Mouse (Mus musculus): ENCODE data around the gene Sema4c. TPM values are rescaled to one million over a fixed set of nuclear protein-coding genes. Genes with fewer than 3 reads are reported as not detected.

The Sema4c gene
- polyA plus RNA-seq, 1 experiment from 2014 or later, result 3.1 TPM

DNA sequence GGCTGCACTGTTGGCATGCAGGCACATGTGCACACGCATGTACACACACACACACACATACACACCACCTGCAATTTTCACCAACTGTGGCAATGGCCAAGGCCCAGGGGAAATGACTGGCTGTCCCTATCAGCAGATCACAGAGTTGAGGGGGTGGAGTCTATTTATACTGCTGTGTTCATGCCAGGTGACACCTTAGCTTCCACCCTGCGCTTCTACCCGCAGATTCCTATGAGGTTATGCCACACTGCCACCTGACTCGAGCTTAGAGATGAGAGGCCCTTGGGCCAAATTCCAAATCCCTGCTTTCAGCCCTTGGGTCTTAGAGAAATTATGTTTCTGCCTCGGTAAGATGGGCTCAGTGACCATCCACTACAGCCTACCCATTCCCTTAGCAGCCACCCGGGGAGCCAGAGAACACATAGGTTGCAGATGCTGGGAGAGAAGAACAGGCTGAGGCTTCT lies 23.5 kb downstream of the Sema4c start:
- H3K4me1 ChIP-seq (replicated peaks; ENCODE audit: control insufficient read depth, insufficient read depth, low read length), result no peaks in the 10 kb centered on the region; the same call in 1 of the 2 replicates
- no peak overlapping the region for H3K4me2 ChIP-seq (replicated peaks)
- no peak overlapping the region for H3K4me3 ChIP-seq (replicated peaks; ENCODE audit: low read length)
- no peak overlapping the region for H3K27ac ChIP-seq
- DNase-seq (ENCODE audit: low spot score) (no peak), ATAC-seq (ENCODE audit: low FRiP score) (no peak)
- H3K9ac ChIP-seq, result no peak overlapping the region
- 91% methylated on average over 6 of the region's 6 CpGs for WGBS
- peaks cover 6% of the 10 kb centered on the region for H3K36me3 ChIP-seq (replicated peaks; ENCODE audit: control insufficient read depth, insufficient read depth)
- no peaks in the 10 kb centered on the region for H3K9me3 ChIP-seq (ENCODE audit: control insufficient read depth, low read length)
- H3K27me3 ChIP-seq (ENCODE audit: control insufficient read depth, insufficient read depth, low read length), result no peaks in the 10 kb centered on the region

DNA sequence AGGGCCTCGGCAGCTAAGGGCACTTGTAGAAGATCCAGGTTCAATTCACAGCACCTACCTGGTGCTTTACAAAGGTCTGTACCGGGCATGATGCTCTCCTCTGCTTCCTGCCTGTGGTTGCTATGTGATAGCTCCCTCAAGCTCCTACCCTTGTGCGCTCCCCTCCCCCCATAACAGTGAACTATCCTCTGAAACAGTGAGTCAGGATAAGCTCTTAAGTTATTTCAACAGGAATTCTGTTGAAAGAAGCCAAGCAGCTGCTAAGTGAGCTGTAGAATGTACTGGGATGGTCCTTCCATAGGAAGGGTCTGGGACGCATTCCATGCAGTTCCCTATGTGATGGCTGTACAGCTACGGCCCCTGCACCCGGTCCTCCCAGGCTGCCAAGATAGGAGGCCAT lies 24.6 kb downstream of the Sema4c start:
- Histone ChIP-seq H3K4me1 (replicated peaks; ENCODE audit: control insufficient read depth, insufficient read depth, low read length) (no peaks in the 10 kb centered on the region; the same call in 1 of the 2 replicates), H3K27ac (no peak overlapping the region), H3K36me3 (replicated peaks; ENCODE audit: control insufficient read depth, insufficient read depth) (peaks cover 6% of the 10 kb centered on the region; the same call in 1 of the 2 replicates), H3K27me3 (ENCODE audit: control insufficient read depth, insufficient read depth, low read length) (no peaks in the 10 kb centered on the region), H3K9me3 (ENCODE audit: control insufficient read depth, low read length) (no peaks in the 10 kb centered on the region), H3K4me2 (replicated peaks) (no peak overlapping the region), H3K9ac (no peak overlapping the region), H3K4me3 (replicated peaks; ENCODE audit: low read length) (no peak overlapping the region)
- ATAC-seq (ENCODE audit: low FRiP score) (no peak), DNase-seq (ENCODE audit: low spot score) (no peak)
- WGBS, result 86% methylated on average over 6 of the region's 6 CpGs

DNA sequence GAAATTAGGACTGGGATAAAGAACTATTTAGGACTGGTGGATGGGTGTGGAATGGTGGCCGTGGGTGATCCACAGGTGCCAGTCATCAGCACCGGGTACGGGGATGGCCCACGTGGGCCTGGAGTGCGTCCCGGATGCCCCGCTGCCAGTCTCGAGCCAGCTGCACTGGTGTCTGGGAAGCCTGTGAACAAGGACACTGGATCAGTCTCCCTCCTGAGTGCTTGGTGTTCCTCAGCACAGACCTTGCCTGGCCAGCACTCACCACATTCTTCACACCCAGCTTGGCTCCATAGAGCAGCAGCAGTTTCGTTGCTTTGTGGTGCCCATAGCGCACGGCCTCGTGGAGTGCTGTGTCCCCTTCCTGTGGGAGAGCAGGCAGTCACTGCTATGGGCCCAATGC lies 26.7 kb downstream of the Sema4c start:
- 88% methylated on average over 12 of the region's 12 CpGs for WGBS
- ATAC-seq (ENCODE audit: low FRiP score), result no peak
- H3K27me3 ChIP-seq (ENCODE audit: control insufficient read depth, insufficient read depth, low read length), result no peaks in the 10 kb centered on the region

DNA sequence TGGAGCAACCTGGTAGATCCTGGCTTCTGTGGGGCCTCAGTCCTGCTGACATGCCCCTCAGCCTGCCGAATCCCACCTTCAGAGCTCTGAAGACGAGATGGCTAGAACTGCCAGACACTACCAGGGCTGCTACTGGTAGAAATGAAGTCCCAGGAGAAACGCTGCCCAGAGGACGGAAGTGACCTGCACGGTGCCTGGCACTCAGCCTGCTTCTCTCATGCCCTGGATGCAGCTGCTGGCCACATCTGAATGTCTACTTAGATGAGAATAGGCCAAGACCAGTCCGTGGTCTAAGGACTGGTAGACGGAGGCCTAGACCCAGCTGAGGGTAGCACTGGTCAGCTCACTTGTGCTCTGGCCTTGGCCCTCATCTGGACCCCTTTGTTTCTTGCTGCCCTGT lies 27.2 kb downstream of the Sema4c start:
- no peak overlapping the region for H3K4me2 ChIP-seq (replicated peaks)

More for the DNA sequence above, 26.7 kb downstream of the Sema4c start:
- no peaks in the 10 kb centered on the region for H3K9me3 ChIP-seq (ENCODE audit: control insufficient read depth, low read length)
- no peak overlapping the region for H3K4me2 ChIP-seq (replicated peaks)
- no peak overlapping the region for H3K9ac ChIP-seq
- H3K4me3 ChIP-seq (replicated peaks; ENCODE audit: low read length), result no peak overlapping the region
- no peak overlapping the region for H3K27ac ChIP-seq
- no peak for DNase-seq (ENCODE audit: low spot score)
- H3K4me1 ChIP-seq (replicated peaks; ENCODE audit: control insufficient read depth, insufficient read depth, low read length), result no peaks in the 10 kb centered on the region; the same call in 1 of the 2 replicates
- peaks cover 14% of the 10 kb centered on the region for H3K36me3 ChIP-seq (replicated peaks; ENCODE audit: control insufficient read depth, insufficient read depth)

DNA sequence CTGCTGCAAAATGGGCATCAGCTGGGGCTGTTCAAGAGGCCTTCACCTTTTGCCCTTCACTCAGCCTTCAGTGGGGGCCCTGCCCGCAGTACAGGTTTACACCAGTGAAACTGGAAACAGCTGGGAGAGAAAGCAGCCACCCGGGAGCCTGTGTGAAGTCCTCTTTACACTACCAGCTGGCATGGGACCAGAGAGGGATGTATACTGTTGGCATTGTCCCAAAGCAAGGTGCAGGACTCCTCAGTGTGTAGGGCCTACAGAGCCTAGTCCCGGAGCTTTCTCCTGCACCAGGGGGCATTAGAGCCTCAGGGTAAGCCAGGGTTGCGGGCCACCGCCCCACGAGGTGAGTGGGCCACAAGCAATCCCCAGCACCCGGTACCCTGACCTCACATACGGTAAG lies 27.7 kb downstream of the Sema4c start:
- H3K4me3 ChIP-seq (replicated peaks; ENCODE audit: low read length), result no peak overlapping the region
- no peak for DNase-seq (ENCODE audit: low spot score)
- H3K4me1 ChIP-seq (replicated peaks; ENCODE audit: control insufficient read depth, insufficient read depth, low read length), result no peaks in the 10 kb centered on the region; the same call in 1 of the 2 replicates
- H3K27ac ChIP-seq, result no peak overlapping the region
- 75% methylated on average over 8 of the region's 8 CpGs for WGBS
- no peaks in the 10 kb centered on the region for H3K9me3 ChIP-seq (ENCODE audit: control insufficient read depth, low read length)
- no peak overlapping the region for H3K4me2 ChIP-seq (replicated peaks)
- H3K27me3 ChIP-seq (ENCODE audit: control insufficient read depth, insufficient read depth, low read length), result no peaks in the 10 kb centered on the region
- no peak for ATAC-seq (ENCODE audit: low FRiP score)
- H3K9ac ChIP-seq, result no peak overlapping the region
- H3K36me3 ChIP-seq (replicated peaks; ENCODE audit: control insufficient read depth, insufficient read depth), result peaks cover 18% of the 10 kb centered on the region

More for the DNA sequence above, 27.2 kb downstream of the Sema4c start:
- Histone ChIP-seq H3K27ac (no peak overlapping the region), H3K9ac (no peak overlapping the region), H3K4me3 (replicated peaks; ENCODE audit: low read length) (no peak overlapping the region), H3K27me3 (ENCODE audit: control insufficient read depth, insufficient read depth, low read length) (no peaks in the 10 kb centered on the region), H3K36me3 (replicated peaks; ENCODE audit: control insufficient read depth, insufficient read depth) (peaks cover 14% of the 10 kb centered on the region), H3K9me3 (ENCODE audit: control insufficient read depth, low read length) (no peaks in the 10 kb centered on the region), H3K4me1 (replicated peaks; ENCODE audit: control insufficient read depth, insufficient read depth, low read length) (no peaks in the 10 kb centered on the region; the same call in 1 of the 2 replicates)
- no peak for ATAC-seq (ENCODE audit: low FRiP score)
- DNase-seq (ENCODE audit: low spot score), result no peak
- WGBS, result 87% methylated on average over 7 of the region's 7 CpGs

DNA sequence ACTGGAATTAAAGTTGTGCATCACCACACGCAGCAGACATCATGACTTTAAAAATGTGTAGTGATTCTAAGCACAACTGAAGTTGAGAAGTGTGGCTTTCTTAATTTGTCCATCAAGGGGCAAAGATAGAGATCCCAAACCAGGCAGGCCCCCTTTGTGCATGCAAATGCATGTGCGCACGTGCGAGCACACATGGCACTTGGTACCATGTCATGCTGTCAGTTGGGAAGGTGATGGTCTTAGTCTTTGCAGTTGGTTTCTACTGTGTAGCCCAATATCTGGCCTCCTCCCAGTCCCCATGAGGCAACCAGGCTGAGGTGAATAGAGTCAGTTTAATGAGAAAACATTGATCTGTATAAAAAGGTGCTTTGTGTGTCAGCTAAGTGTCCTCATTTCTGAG lies 28.3 kb downstream of the Sema4c start:
- 98% methylated on average over 4 of the region's 4 CpGs for WGBS

DNA sequence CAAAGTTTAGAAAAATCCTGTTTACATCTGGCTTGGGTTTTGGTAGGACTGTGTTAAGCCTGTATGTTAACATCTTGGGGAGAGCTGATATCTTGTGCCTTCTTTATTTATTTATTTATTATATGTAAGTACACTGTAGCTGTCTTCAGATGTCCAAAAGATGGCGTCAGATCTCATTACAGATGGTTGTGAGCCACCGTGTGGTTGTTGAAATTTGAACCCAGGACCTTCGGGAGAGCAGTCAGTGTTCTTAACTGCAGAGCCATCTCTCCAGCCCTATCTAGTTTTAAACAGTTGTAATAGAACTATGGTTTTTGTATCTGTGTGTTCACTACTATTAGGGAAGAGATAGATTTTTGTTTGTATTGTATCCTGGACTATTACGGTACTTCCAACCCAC lies 28.9 kb downstream of the Sema4c start:
- no peak overlapping the region for H3K4me3 ChIP-seq (replicated peaks; ENCODE audit: low read length)
- no peak overlapping the region for H3K4me2 ChIP-seq (replicated peaks)
- peaks cover 29% of the 10 kb centered on the region for H3K36me3 ChIP-seq (replicated peaks; ENCODE audit: control insufficient read depth, insufficient read depth)
- DNase-seq (ENCODE audit: low spot score), result no peak
- H3K27me3 ChIP-seq (ENCODE audit: control insufficient read depth, insufficient read depth, low read length), result no peaks in the 10 kb centered on the region
- no peak overlapping the region for H3K9ac ChIP-seq
- no peaks in the 10 kb centered on the region; the same call in 1 of the 2 replicates for H3K4me1 ChIP-seq (replicated peaks; ENCODE audit: control insufficient read depth, insufficient read depth, low read length)
- H3K9me3 ChIP-seq (ENCODE audit: control insufficient read depth, low read length), result no peaks in the 10 kb centered on the region
- no peak for ATAC-seq (ENCODE audit: low FRiP score)
- 98% methylated on average over 4 of the region's 4 CpGs for WGBS
- no peak overlapping the region for H3K27ac ChIP-seq

More for the DNA sequence above, 28.3 kb downstream of the Sema4c start:
- H3K9ac ChIP-seq, result no peak overlapping the region
- H3K36me3 ChIP-seq (replicated peaks; ENCODE audit: control insufficient read depth, insufficient read depth), result peaks cover 24% of the 10 kb centered on the region
- H3K27ac ChIP-seq, result no peak overlapping the region
- DNase-seq (ENCODE audit: low spot score), result no peak
- no peak overlapping the region for H3K4me2 ChIP-seq (replicated peaks)
- no peaks in the 10 kb centered on the region for H3K27me3 ChIP-seq (ENCODE audit: control insufficient read depth, insufficient read depth, low read length)
- no peak for ATAC-seq (ENCODE audit: low FRiP score)
- no peak overlapping the region for H3K4me3 ChIP-seq (replicated peaks; ENCODE audit: low read length)
- no peaks in the 10 kb centered on the region; the same call in 1 of the 2 replicates for H3K4me1 ChIP-seq (replicated peaks; ENCODE audit: control insufficient read depth, insufficient read depth, low read length)
- H3K9me3 ChIP-seq (ENCODE audit: control insufficient read depth, low read length), result no peaks in the 10 kb centered on the region

DNA sequence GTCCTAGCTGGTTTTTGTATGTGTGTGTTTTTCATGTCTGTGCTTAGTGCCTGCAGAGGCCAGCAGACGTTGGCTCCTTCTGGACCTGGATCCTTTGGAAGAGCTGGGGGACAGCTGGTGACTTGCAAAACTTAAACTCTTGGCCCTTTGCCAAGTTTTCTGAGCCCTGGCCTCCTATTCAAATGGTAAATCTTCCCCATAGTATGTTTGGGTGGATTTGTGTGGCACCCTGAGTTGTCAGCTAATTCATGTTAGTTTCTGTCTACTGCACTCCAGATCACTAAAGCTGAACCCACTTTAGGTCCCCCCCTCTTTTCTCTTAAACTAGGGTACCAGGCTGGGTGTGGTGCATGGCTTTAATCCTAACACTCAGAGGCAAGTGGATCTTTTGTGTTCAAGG lies 29.8 kb downstream of the Sema4c start:
- no peak overlapping the region for H3K4me3 ChIP-seq (replicated peaks; ENCODE audit: low read length)
- H3K9ac ChIP-seq, result no peak overlapping the region
- no peak overlapping the region for H3K4me2 ChIP-seq (replicated peaks)
- H3K27me3 ChIP-seq (ENCODE audit: control insufficient read depth, insufficient read depth, low read length), result no peaks in the 10 kb centered on the region
- H3K9me3 ChIP-seq (ENCODE audit: control insufficient read depth, low read length), result no peaks in the 10 kb centered on the region
- no peaks in the 10 kb centered on the region; the same call in 1 of the 2 replicates for H3K4me1 ChIP-seq (replicated peaks; ENCODE audit: control insufficient read depth, insufficient read depth, low read length)
- WGBS, result 17% methylated on average over 1 of the region's 1 CpGs
- peaks cover 39% of the 10 kb centered on the region for H3K36me3 ChIP-seq (replicated peaks; ENCODE audit: control insufficient read depth, insufficient read depth)
- peak; percentile 42 for ATAC-seq (ENCODE audit: low FRiP score)
- DNase-seq (ENCODE audit: low spot score), result peak; percentile 57
- peak overlapping the region; percentile 38; the same call in 1 of the 2 replicates for H3K27ac ChIP-seq

DNA sequence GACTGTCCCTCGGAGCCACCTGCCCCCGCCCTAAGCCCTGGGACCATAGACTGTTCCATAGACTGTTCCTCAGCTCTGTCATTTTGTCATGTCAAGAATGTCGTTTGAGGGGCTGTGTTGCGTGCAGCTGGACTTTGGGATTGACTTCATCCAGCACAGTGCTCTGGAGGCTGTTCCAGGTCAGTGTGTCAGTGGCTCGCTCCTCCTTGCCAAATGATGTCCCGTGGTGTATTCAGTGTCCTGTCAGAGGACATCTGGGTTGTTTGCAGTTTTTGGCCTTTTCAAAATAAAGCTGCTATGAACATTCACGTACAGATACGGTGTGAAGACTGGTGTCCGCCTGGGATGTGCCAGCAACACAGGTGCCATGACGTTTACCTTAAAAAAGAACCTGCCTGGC lies 31.2 kb downstream of the Sema4c start:
- peaks cover 52% of the 10 kb centered on the region for H3K36me3 ChIP-seq (replicated peaks; ENCODE audit: control insufficient read depth, insufficient read depth)
- H3K4me2 ChIP-seq (replicated peaks), result no peak overlapping the region
- ATAC-seq (ENCODE audit: low FRiP score), result no peak
- no peak overlapping the region for H3K9ac ChIP-seq
- no peak overlapping the region for H3K27ac ChIP-seq
- no peak overlapping the region for H3K4me3 ChIP-seq (replicated peaks; ENCODE audit: low read length)
- no peaks in the 10 kb centered on the region; the same call in 1 of the 2 replicates for H3K4me1 ChIP-seq (replicated peaks; ENCODE audit: control insufficient read depth, insufficient read depth, low read length)
- no peaks in the 10 kb centered on the region for H3K27me3 ChIP-seq (ENCODE audit: control insufficient read depth, insufficient read depth, low read length)
- no peaks in the 10 kb centered on the region for H3K9me3 ChIP-seq (ENCODE audit: control insufficient read depth, low read length)
- WGBS, result 89% methylated on average over 10 of the region's 10 CpGs
- no peak for DNase-seq (ENCODE audit: low spot score)

DNA sequence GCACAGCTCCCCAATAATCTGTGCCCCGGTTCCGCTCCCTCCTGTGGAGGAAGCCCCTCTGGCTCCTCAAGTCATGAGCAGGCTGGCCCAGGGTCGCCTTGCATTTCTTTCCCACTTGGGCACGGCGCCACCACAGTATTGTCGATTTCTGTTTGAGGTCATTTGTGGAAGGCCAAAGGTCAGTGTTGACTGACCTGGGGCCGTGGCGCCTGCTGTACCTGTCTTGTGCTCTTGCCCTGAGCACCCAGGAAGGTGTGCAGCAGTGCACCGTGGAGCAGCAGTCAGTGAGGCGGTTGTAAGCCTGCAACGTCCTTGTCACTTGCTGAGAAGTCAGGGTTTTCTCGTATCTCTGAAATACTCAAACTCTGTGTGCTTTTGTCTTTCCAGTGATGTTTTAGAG lies 32.4 kb downstream of the Sema4c start:
- 90% methylated on average over 12 of the region's 12 CpGs for WGBS
- no peak overlapping the region for H3K4me2 ChIP-seq (replicated peaks)
- no peak overlapping the region for H3K4me3 ChIP-seq (replicated peaks; ENCODE audit: low read length)
- no peaks in the 10 kb centered on the region for H3K9me3 ChIP-seq (ENCODE audit: control insufficient read depth, low read length)
- H3K9ac ChIP-seq, result no peak overlapping the region
- peaks cover 64% of the 10 kb centered on the region for H3K36me3 ChIP-seq (replicated peaks; ENCODE audit: control insufficient read depth, insufficient read depth)
- ATAC-seq (ENCODE audit: low FRiP score) (no peak), DNase-seq (ENCODE audit: low spot score) (no peak)
- no peaks in the 10 kb centered on the region for H3K27me3 ChIP-seq (ENCODE audit: control insufficient read depth, insufficient read depth, low read length)
- H3K4me1 ChIP-seq (replicated peaks; ENCODE audit: control insufficient read depth, insufficient read depth, low read length), result no peaks in the 10 kb centered on the region; the same call in 1 of the 2 replicates
- H3K27ac ChIP-seq, result no peak overlapping the region
